Mouse (Mus musculus): Measurements from ENCODE around the gene Snx29. TPM values are rescaled to one million over a fixed set of nuclear protein-coding genes. Genes with fewer than 3 reads are reported as not detected.
A peak's percentile ranks its signal among the peaks of the same experiment; 100 is the strongest.
"Not testable (repeated sequence)": the region's sequence is repeated elsewhere in the genome, so short reads cannot be mapped to it uniquely, and the experiment has no call there.

The Snx29 gene
- total RNA-seq, 2 experiments from 2014 or later: 10.8 to 14.9 TPM

- no peak for DNase-seq
Measured at GRCm38 (mm10) chr16:11442534-11442933, 119.8 kb downstream of the Snx29 start.

GRCm38 (mm10) chr16:11444626-11445025, 121.9 kb downstream of the Snx29 start:
- DNase-seq: no peak
- intact Hi-C loops (cut with DNase I): no loop called here

More at GRCm38 (mm10) chr16:11442534-11442933, 119.8 kb downstream of the Snx29 start:
- intact Hi-C loops (cut with DNase I): no loop called here

- no peak for DNase-seq
- intact Hi-C loops (cut with DNase I): no loop called here
Measured at GRCm38 (mm10) chr16:11446977-11447376, 124.3 kb downstream of the Snx29 start.

GRCm38 (mm10) chr16:11447905-11448304, 125.2 kb downstream of the Snx29 start:
- DNase-seq: no peak
- intact Hi-C loops (cut with DNase I): no loop called here

- intact Hi-C loops (cut with DNase I); DNase-seq: not testable (repeated sequence)
Measured at GRCm38 (mm10) chr16:11448696-11449095, 126.0 kb downstream of the Snx29 start.

GRCm38 (mm10) chr16:11449344-11449743, 126.6 kb downstream of the Snx29 start:
- no peak for DNase-seq
- intact Hi-C loops (cut with DNase I): no loop called here

GRCm38 (mm10) chr16:11450626-11451025, 127.9 kb downstream of the Snx29 start:
- intact Hi-C loops (cut with DNase I): loop anchor here (10.0 kb wide), 1 partner anchor 754 kb away; no protein-coding TSS in a partner anchor
- no peak for DNase-seq

- no peak for DNase-seq
- intact Hi-C loops (cut with DNase I): loop anchor here (10.0 kb wide), 1 partner anchor 750 kb away; no protein-coding TSS in a partner anchor
Measured at GRCm38 (mm10) chr16:11454871-11455270, 132.2 kb downstream of the Snx29 start.

GRCm38 (mm10) chr16:11455545-11456140, 132.9 kb downstream of the Snx29 start:
- peak; percentile 29 to 32 for DNase-seq
- intact Hi-C loops (cut with DNase I): loop anchor here (10.0 kb wide), 1 partner anchor 749 kb away; no protein-coding TSS in a partner anchor

- intact Hi-C loops (cut with DNase I): loop anchor here (10.0 kb wide), 1 partner anchor 749 kb away; no protein-coding TSS in a partner anchor
- peak in 1 of 2 experiments; percentile 28 for DNase-seq
Measured at GRCm38 (mm10) chr16:11456141-11456645, 133.5 kb downstream of the Snx29 start.

GRCm38 (mm10) chr16:11457136-11457535, 134.4 kb downstream of the Snx29 start:
- intact Hi-C loops (cut with DNase I): loop anchor here (10.0 kb wide), 1 partner anchor 748 kb away; no protein-coding TSS in a partner anchor
- DNase-seq: no peak

- intact Hi-C loops (cut with DNase I): loop anchor here (10.0 kb wide), 1 partner anchor 747 kb away; no protein-coding TSS in a partner anchor
- no peak for DNase-seq
Measured at GRCm38 (mm10) chr16:11457609-11458350, 135.1 kb downstream of the Snx29 start.

GRCm38 (mm10) chr16:11460210-11460609, 137.5 kb downstream of the Snx29 start:
- intact Hi-C loops (cut with DNase I): no loop called here
- no peak for DNase-seq

GRCm38 (mm10) chr16:11461612-11462011, 138.9 kb downstream of the Snx29 start:
- intact Hi-C loops (cut with DNase I): no loop called here
- DNase-seq: peak; percentile 43 to 60

- DNase-seq: peak; percentile 73 to 74
- intact Hi-C loops (cut with DNase I): loop anchor here (2.0 kb wide), 2 partner anchors 134 to 472 kb away; no protein-coding TSS in a partner anchor
Measured at GRCm38 (mm10) chr16:11468533-11469179, 145.9 kb downstream of the Snx29 start.

- intact Hi-C loops (cut with DNase I): loop anchor here (2.0 kb wide), 2 partner anchors 133 to 471 kb away; no protein-coding TSS in a partner anchor
- DNase-seq: no peak
Measured at GRCm38 (mm10) chr16:11469491-11469890, 146.8 kb downstream of the Snx29 start.

- no peak for DNase-seq
- intact Hi-C loops (cut with DNase I): no loop called here
Measured at GRCm38 (mm10) chr16:11471246-11471645, 148.5 kb downstream of the Snx29 start.

GRCm38 (mm10) chr16:11472852-11473251, 150.1 kb downstream of the Snx29 start:
- no peak for DNase-seq
- intact Hi-C loops (cut with DNase I): no loop called here

GRCm38 (mm10) chr16:11473474-11473873, 150.8 kb downstream of the Snx29 start:
- intact Hi-C loops (cut with DNase I): no loop called here
- DNase-seq: no peak

- DNase-seq: no peak
- intact Hi-C loops (cut with DNase I): no loop called here
Measured at GRCm38 (mm10) chr16:11473893-11474505, 151.3 kb downstream of the Snx29 start.

Data from heart, postnatal 36 days (tissue).